Mouse (Mus musculus) myocyte (in vitro differentiated cells): ENCODE data around the gene Atraid. TPM values are rescaled to one million over a fixed set of nuclear protein-coding genes. Genes with fewer than 3 reads are reported as not detected.

Source experiments
- H3K27me3 ChIP-seq: one replicate; pipeline ENCODE4 v1.6.1; 2011; ENCODE audit not compliant: control insufficient read depth, insufficient read depth, insufficient read length
- H3K36me3 ChIP-seq: one replicate; pipeline ENCODE4 v1.6.1; 2011; ENCODE audit not compliant: control insufficient read depth, insufficient read depth
- H3K4me2 ChIP-seq: one replicate; pipeline ENCODE4 v1.6.1; 2011; ENCODE audit warnings: low read depth, control low read depth
- H3K4me3 ChIP-seq: one replicate; pipeline ENCODE4 v1.5.1; 2011; ENCODE audit warnings: mild to moderate bottlenecking, control low read depth, moderate library complexity
- H3K79me2 ChIP-seq: one replicate; pipeline ENCODE4 v1.6.1; 2011; ENCODE audit not compliant: control insufficient read depth, insufficient read depth
- H3ac ChIP-seq: one replicate; pipeline ENCODE4 v1.6.1; 2011; ENCODE audit not compliant: control insufficient read depth, insufficient read length
- CEBPB ChIP-seq: IDR thresholded peaks from 2 replicates; pipeline ENCODE4 v1.6.1; 2011; ENCODE audit warnings: mild to moderate bottlenecking, moderate library complexity; ENCODE audit not compliant: poor library complexity, insufficient read depth, severe bottlenecking
- E2F4 ChIP-seq: IDR thresholded peaks from one replicate; pipeline ENCODE4 v1.6.1; 2011; ENCODE audit warnings: mild to moderate bottlenecking, control low read depth, moderate library complexity; ENCODE audit not compliant: insufficient read depth
- MAX ChIP-seq: IDR thresholded peaks from one replicate; pipeline ENCODE4 v1.6.1; 2011; ENCODE audit warnings: low read depth, mild to moderate bottlenecking, control low read depth
- MYOD1 ChIP-seq, 3 experiments: IDR thresholded peaks; one replicate each; pipeline ENCODE4 v1.6.1; 2011; ENCODE audit warnings: control low read depth in 2 of 3, low read depth in 2 of 3, mild to moderate bottlenecking in 2 of 3, moderate library complexity in 1 of 3; ENCODE audit not compliant: insufficient read length in 2 of 3, control insufficient read depth in 1 of 3
- MYOG ChIP-seq, 3 experiments: IDR thresholded peaks; one replicate each; pipeline ENCODE4 v1.6.1; 2011; ENCODE audit warnings: control low read depth in 2 of 3, low read depth in 2 of 3, mild to moderate bottlenecking in 2 of 3; ENCODE audit not compliant: insufficient read length in 2 of 3, control insufficient read depth in 1 of 3, insufficient read depth in 1 of 3
- POLR2A ChIP-seq: IDR thresholded peaks from one replicate; pipeline ENCODE4 v1.6.1; 2011; ENCODE audit warnings: low read depth, mild to moderate bottlenecking, control low read depth, moderate library complexity; ENCODE audit not compliant: insufficient read length
- POLR2AphosphoS2 ChIP-seq: IDR thresholded peaks from one replicate; pipeline ENCODE4 v1.6.1; 2011; ENCODE audit warnings: low read depth, control low read depth; ENCODE audit not compliant: insufficient read length
- REST ChIP-seq: IDR thresholded peaks from one replicate; pipeline ENCODE4 v1.6.1; 2011; ENCODE audit warnings: mild to moderate bottlenecking, control low read depth, moderate library complexity; ENCODE audit not compliant: insufficient read depth, insufficient read length
- SRF ChIP-seq: IDR thresholded peaks from one replicate; pipeline ENCODE4 v1.6.1; 2011; ENCODE audit warnings: low read depth; ENCODE audit not compliant: control insufficient read depth, insufficient read length
- TCF12 ChIP-seq: IDR thresholded peaks from one replicate; pipeline ENCODE4 v1.6.1; 2011; ENCODE audit warnings: mild to moderate bottlenecking, control low read depth; ENCODE audit not compliant: poor library complexity, insufficient read depth, severe bottlenecking
- TCF3 ChIP-seq: IDR thresholded peaks from one replicate; pipeline ENCODE4 v1.6.1; 2011; ENCODE audit warnings: low read depth, control low read depth; ENCODE audit not compliant: insufficient read length
- USF1 ChIP-seq: IDR thresholded peaks from one replicate; pipeline ENCODE4 v1.6.1; 2011; ENCODE audit warnings: low read depth, mild to moderate bottlenecking, control low read depth, moderate library complexity
- polyA plus RNA-seq: library from polyadenylated mRNA; unstranded; fragments of >200 nt; fragmentation: generic; extraction: Trizol; gene quantifications from one replicate; pipeline ENCODE4 v1.2.1, GENCODE M21; 2012; ENCODE audit warnings: missing spikeins

Atraid gene
- polyA plus RNA-seq, 1 experiment, result 143 TPM

DNA sequence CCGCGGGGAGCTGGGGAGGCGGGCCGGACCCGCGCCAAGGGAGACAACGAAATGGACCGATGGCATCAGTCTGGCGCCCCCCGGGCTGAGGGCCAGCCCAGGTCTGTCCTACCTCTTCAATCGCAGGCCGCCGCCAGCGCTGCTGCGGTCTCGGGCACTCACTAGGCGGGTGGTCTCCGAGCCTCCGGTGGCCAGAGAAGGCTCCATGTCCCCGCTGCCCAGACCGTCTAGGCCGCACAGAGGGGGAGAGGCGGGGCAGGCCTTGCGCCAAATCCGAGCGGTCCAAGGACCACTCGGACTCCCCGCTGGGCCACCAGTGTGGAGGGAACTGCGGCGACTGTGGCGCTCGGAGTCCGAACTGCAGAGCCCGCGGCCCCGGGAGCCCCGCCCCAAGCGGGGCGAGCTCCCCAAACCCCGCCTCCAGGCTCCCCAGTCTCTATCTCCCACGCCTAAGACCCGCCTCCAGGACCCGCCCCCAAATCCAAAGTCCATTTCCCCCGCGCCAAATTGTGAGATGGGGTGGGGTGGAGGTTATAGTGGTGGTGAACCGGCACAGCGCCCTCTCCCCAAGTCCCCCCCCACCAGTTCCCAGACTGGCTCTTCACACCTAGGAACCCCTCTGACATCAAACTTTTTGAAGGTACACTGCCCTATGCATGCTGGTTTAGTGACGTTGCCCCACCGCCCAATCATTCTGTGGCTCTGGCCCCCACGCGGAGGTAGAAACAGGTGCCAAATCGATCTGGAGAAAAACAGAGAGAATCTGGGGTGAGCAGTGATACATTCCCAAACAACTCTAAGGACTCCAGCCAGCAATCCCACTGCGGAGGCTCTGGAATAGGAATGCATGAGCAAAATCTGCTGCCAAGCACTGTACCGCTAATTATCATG lies 45.3 kb downstream of the Atraid start:
- Histone ChIP-seq H3K79me2 (no peaks in the 10 kb centered on the region), H3K27me3 (peaks cover 55% of the 10 kb centered on the region), H3K4me2 (peak overlapping the region; percentile 78), H3ac (no peak overlapping the region), H3K36me3 (no peaks in the 10 kb centered on the region), H3K4me3 (no peak overlapping the region)
- TF ChIP-seq TCF12, result no peak
- TF ChIP-seq POLR2AphosphoS2, result no peak
- TF ChIP-seq TCF3, result no peak
- TF ChIP-seq REST, result no peak
- no peak for TF ChIP-seq MAX
- no peak for TF ChIP-seq MYOG (IDR thresholded peaks at IDR 0.05; ENCODE audit: control insufficient read depth in 1 of 3, insufficient read depth in 1 of 3, insufficient read length in 2 of 3, low read depth in 2 of 3)
- TF ChIP-seq E2F4, result no peak
- no peak for TF ChIP-seq USF1
- TF ChIP-seq MYOD1 (IDR thresholded peaks at IDR 0.05; ENCODE audit: control insufficient read depth in 1 of 3, insufficient read length in 2 of 3, low read depth in 2 of 3), result no peak
- TF ChIP-seq SRF, result no peak
- TF ChIP-seq CEBPB, result no peak
- no peak for TF ChIP-seq POLR2A

DNA sequence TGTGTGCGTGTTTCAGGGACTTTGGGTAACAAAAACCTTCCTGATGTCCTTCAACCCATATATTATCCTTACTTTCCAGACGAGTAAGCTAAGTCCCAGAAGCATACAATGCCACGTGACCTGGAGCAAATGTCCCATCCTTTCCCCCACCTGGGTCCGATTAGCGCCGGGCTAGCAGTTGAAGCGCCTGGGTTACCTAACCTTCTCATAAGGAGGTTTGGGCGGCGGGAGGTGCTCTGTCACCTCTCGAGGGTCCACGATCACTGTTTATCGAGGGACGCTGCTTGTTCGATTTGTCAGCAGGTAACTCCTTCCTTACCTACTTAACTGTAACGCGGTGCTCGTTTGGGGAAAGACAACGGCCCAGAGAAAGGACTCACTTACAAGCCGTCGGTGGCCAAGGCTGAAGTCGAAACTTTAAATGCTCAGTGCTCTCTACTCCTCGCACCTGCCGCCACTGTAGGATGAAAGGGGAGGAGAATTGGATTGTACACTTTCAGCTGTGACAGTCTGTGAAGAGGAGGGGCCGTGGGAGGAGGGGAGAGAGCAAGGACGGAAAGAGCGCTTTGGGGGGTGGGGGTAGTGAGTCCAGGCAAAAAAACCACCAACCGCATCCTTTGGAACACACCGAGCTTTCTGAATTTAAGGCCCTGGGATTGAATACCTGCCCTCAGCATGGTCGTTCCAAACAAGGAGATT lies 46.1 kb downstream of the Atraid start:
- Histone ChIP-seq H3K4me3 (peak overlapping the region; percentile 14), H3ac (no peak overlapping the region), H3K4me2 (peak overlapping the region; percentile 78), H3K36me3 (no peaks in the 10 kb centered on the region), H3K79me2 (no peaks in the 10 kb centered on the region), H3K27me3 (peaks cover 55% of the 10 kb centered on the region)
- TF ChIP-seq TCF12 (no peak), USF1 (peak; percentile 48)

DNA sequence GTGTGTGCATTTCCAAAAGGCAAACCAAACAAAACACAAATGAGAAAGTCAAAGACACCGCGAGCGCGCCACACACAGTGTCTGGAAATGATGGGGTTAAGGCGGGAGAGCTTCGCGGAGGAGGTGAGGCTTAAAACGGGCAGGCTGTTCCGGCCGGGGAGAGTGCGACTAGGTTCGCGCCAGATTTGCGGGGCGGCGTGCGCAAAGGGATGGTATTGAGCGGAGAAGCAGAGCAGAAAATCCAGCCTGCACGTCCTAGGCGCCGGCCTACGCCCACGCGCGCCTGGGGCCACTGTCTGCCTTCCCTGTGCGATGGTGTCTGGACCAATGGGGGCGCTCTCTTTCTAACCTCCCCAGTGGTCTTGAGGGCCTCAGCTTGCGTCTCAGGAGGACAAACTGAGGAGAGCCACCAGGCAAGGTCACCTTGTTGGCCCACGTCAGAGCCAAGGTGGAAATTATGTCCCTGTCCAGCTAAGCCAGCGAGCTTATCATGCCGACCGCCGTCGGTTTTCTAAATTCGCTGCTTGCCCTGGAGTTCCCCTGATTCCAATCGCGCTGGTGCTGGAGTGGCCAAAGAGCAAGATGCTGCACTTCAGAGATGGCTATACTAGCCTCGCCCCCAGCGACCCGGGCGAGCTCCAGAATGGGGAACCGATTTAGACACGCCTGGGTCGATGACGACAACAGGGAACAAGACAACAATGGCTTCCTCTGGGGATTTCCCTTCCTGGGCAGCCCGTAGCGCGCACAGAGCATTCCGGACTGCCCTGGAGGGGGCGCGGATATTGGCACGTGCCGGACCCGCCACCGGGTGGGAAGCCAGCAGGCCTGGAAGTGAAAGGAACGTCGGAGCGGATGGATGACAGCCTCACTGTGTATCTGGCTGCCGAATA lies 46.9 kb downstream of the Atraid start:
- H3K4me3 ChIP-seq, result peak overlapping the region; percentile 14
- H3ac ChIP-seq, result no peak overlapping the region
- TF ChIP-seq USF1, result no peak
- no peak for TF ChIP-seq MYOD1 (IDR thresholded peaks at IDR 0.05; ENCODE audit: control insufficient read depth in 1 of 3, insufficient read length in 2 of 3, low read depth in 2 of 3)
- TF ChIP-seq E2F4, result no peak
- TF ChIP-seq POLR2AphosphoS2, result no peak
- TF ChIP-seq MAX, result no peak
- TF ChIP-seq MYOG (IDR thresholded peaks at IDR 0.05; ENCODE audit: control insufficient read depth in 1 of 3, insufficient read depth in 1 of 3, insufficient read length in 2 of 3, low read depth in 2 of 3), result no peak
- no peak for TF ChIP-seq TCF3
- TF ChIP-seq TCF12, result no peak
- TF ChIP-seq REST, result no peak
- TF ChIP-seq SRF, result no peak
- no peaks in the 10 kb centered on the region for H3K36me3 ChIP-seq
- peak overlapping the region; percentile 78 for H3K4me2 ChIP-seq
- no peaks in the 10 kb centered on the region for H3K79me2 ChIP-seq
- H3K27me3 ChIP-seq, result peaks cover 53% of the 10 kb centered on the region

DNA sequence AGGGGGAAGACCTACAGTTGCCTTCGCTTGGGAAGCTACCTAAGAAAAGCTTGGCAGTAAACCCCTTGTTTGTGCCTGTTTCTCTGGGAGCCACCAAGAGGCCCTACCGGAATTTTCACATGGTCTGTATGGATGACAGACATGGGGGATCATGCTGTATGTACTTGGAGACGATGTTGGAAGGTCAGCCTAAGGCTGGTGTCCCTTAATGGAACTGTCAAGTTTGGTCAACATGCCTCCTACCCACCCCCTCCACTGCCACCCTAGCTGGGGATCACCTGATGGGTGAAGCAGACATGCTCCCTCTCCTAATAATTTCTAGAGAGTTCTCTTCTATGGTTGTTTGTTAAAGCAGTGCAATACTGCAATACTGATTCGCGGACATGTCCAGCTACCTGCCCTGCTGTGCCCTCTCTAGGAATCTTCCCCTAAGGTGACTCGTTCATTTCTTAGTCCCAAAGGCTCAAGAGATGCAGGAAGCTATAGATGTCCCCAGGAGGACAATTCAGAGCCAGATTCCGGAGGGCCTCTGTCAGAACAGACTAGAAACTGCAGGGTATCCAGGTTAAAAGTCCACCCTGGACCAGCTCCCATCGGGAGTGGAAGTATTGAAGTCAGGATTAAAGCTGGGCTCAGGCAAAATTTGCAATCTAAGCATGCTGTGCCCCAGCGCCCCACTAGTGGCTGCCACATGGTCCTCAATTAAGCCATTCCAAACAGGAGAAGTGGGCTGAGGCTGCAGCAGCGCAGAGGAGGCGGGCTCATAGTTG lies 47.8 kb downstream of the Atraid start:
- Histone ChIP-seq H3ac (no peak overlapping the region), H3K4me3 (peak overlapping the region; percentile 14), H3K36me3 (no peaks in the 10 kb centered on the region), H3K27me3 (peaks cover 45% of the 10 kb centered on the region), H3K79me2 (no peaks in the 10 kb centered on the region), H3K4me2 (peak overlapping the region; percentile 78)
- TF ChIP-seq MAX (no peak), USF1 (no peak), CEBPB (no peak)

Other genes with a start within 250 kb of the Atraid start
- 58.7 TPM for gene Mapre3, start 233.7 kb upstream of the Atraid start, polyA plus RNA-seq
- gene Tmem214, start 180.3 kb upstream of the Atraid start, polyA plus RNA-seq, result 52.8 TPM
- 3.1 TPM for gene Agbl5, start 159.6 kb upstream of the Atraid start, polyA plus RNA-seq
- gene Ost4, start 140.5 kb upstream of the Atraid start, polyA plus RNA-seq, result 262 TPM
- 25.8 TPM for gene Emilin1, start 134.9 kb upstream of the Atraid start, polyA plus RNA-seq
- 16.6 TPM for gene Khk, start 126.9 kb upstream of the Atraid start, polyA plus RNA-seq
- 26.2 TPM for gene Cgref1, start 102.7 kb upstream of the Atraid start, polyA plus RNA-seq
- gene Preb, start 88.0 kb upstream of the Atraid start, polyA plus RNA-seq, result 158 TPM
- gene Tcf23, start 79.7 kb upstream of the Atraid start, polyA plus RNA-seq, result 0.62 TPM
- gene Slc5a6, start 612 bp downstream of the Atraid start, polyA plus RNA-seq, result 11.1 TPM
- gene Cad, start 6.5 kb downstream of the Atraid start, polyA plus RNA-seq, result 31.5 TPM
- not detected for gene Dnajc5g, start 58.0 kb downstream of the Atraid start, polyA plus RNA-seq
- gene Slc30a3, start 59.9 kb downstream of the Atraid start, polyA plus RNA-seq, result 0.19 TPM
- 110 TPM for gene Trim54, start 68.4 kb downstream of the Atraid start, polyA plus RNA-seq
- gene Ucn, start 90.5 kb downstream of the Atraid start, polyA plus RNA-seq, result 0.78 TPM
- gene Mpv17, start 105.9 kb downstream of the Atraid start, polyA plus RNA-seq, result 35.8 TPM
- 2.6 TPM for gene Gm29609, start 131.6 kb downstream of the Atraid start, polyA plus RNA-seq
- 24.9 TPM for gene Gtf3c2, start 131.8 kb downstream of the Atraid start, polyA plus RNA-seq
- gene Snx17, start 144.9 kb downstream of the Atraid start, polyA plus RNA-seq, result 138 TPM
- gene Eif2b4, start 145.1 kb downstream of the Atraid start, polyA plus RNA-seq, result 60.2 TPM
- 25.6 TPM for gene Zfp513, start 154.0 kb downstream of the Atraid start, polyA plus RNA-seq
- 89.3 TPM for gene Ppm1g, start 172.4 kb downstream of the Atraid start, polyA plus RNA-seq
- 87.9 TPM for gene Nrbp1, start 192.6 kb downstream of the Atraid start, polyA plus RNA-seq
- gene Gm9970, start 192.9 kb downstream of the Atraid start, polyA plus RNA-seq, result not detected
- 2.1 TPM for gene Krtcap3, start 203.4 kb downstream of the Atraid start, polyA plus RNA-seq
- gene Ift172, start 242.8 kb downstream of the Atraid start, polyA plus RNA-seq, result 22.5 TPM
- 4.9 TPM for gene Fndc4, start 247.8 kb downstream of the Atraid start, polyA plus RNA-seq
- gene Gckr, start 249.1 kb downstream of the Atraid start, polyA plus RNA-seq, result 0.16 TPM